Mouse (Mus musculus) forebrain, embryonic 15.5 days (tissue): ENCODE results near the gene Zp2. TPM values are rescaled to one million over a fixed set of nuclear protein-coding genes. Genes with fewer than 3 reads are reported as not detected.

Experiments used
- ATAC-seq: fragments of 200-750 bp; cut with Nextera tagmentation; replicated peaks from 2 replicates; pipeline ENCODE4 v1.8.0; 2017; ENCODE audit warnings: mild to moderate bottlenecking, moderate TSS enrichment, moderate library complexity
- H3K27ac ChIP-seq: fragments of 300-500 bp; sonication (generic); replicated peaks from 2 replicates; pipeline ENCODE4 v1.5.1; 2015; ENCODE audit warnings: mild to moderate bottlenecking, inconsistent platforms
- H3K27me3 ChIP-seq: fragments of 300-500 bp; sonication (generic); 2 replicates; pipeline ENCODE4 v1.6.1; 2015; ENCODE audit warnings: inconsistent platforms
- H3K36me3 ChIP-seq: fragments of 300-500 bp; sonication (generic); 2 replicates; pipeline ENCODE4 v1.6.1; 2015; ENCODE audit warnings: mild to moderate bottlenecking, inconsistent platforms
- H3K4me1 ChIP-seq: fragments of 300-500 bp; sonication (generic); 2 replicates; pipeline ENCODE4 v1.6.1; 2015; ENCODE audit warnings: inconsistent platforms
- H3K4me2 ChIP-seq: fragments of 300-500 bp; sonication (generic); replicated peaks from 2 replicates; pipeline ENCODE4 v1.6.1; 2015; ENCODE audit warnings: mild to moderate bottlenecking, inconsistent platforms
- H3K4me3 ChIP-seq: fragments of 300-500 bp; sonication (generic); 2 replicates; pipeline ENCODE4 v1.5.1; 2015; ENCODE audit warnings: mild to moderate bottlenecking, inconsistent platforms
- H3K9ac ChIP-seq: fragments of 300-500 bp; sonication (generic); replicated peaks from 2 replicates; pipeline ENCODE4 v1.6.1; 2015; ENCODE audit warnings: mild to moderate bottlenecking, inconsistent platforms
- H3K9me3 ChIP-seq: fragments of 300-500 bp; sonication (generic); 2 replicates; pipeline ENCODE4 v1.6.1; 2016; ENCODE audit warnings: inconsistent platforms
- WGBS: fragments of 180-500 bp; shearing (Covaris S2); methylation state at CpG from one replicate; pipeline ENCODE4 v1.1.7; 2015; ENCODE audit warnings: mixed read lengths; 5-methylcytosine and 5-hydroxymethylcytosine counted together
- polyA plus RNA-seq: library from polyadenylated mRNA; unstranded; fragments of >200 nt; fragmentation: Nextera tagmentation; extraction: Ambion mirVana; gene quantifications from 2 replicates; pipeline ENCODE4 v1.2.1, GENCODE M21; 2015

The Zp2 gene
- polyA plus RNA-seq, 1 experiment from 2014 or later = not detected

- Histone ChIP-seq H3K27ac (no peak overlapping the region), H3K27me3 (0 out of 2 replicates have a peak, but pooled peaks cover 2% of the 10 kb centered on the region), H3K9ac (no peak overlapping the region), H3K4me2 (no peak overlapping the region), H3K9me3 (no peaks in the 10 kb centered on the region), H3K4me3 (no peak overlapping the region), H3K36me3 (no peaks in the 10 kb centered on the region), H3K4me1 (peaks cover 5% of the 10 kb centered on the region; the same call in 1 of the 2 replicates)
- WGBS = 84% methylated on average over 11 of the region's 11 CpGs
- ATAC-seq = no peak
Measured at GRCm38 (mm10) chr7:120174723-120175504, 29.8 kb upstream of the Zp2 start.

- ATAC-seq = no peak
- Histone ChIP-seq H3K4me1 (no peaks in the 10 kb centered on the region), H3K9ac (no peak within 1 kb of the TSS), H3K4me2 (no peak within 1 kb of the TSS), H3K4me3 (no peak within 1 kb of the TSS), H3K9me3 (no peaks in the 10 kb centered on the region), H3K27ac (no peak within 1 kb of the TSS), H3K27me3 (0 out of 2 replicates have a peak, but pooled peaks cover 2% of the 10 kb centered on the region), H3K36me3 (no peaks in the 10 kb centered on the region)
- WGBS = 89% methylated on average over 10 of the region's 10 CpGs
Measured at GRCm38 (mm10) chr7:120173603-120174244, 28.6 kb upstream of the Zp2 start, which contains the start of gene Anks4b. Gene Anks4b (plus strand): TSS chr7:120173858.

GRCm38 (mm10) chr7:120172188-120172700 lies 27.2 kb upstream of the Zp2 start:
- Histone ChIP-seq H3K4me3 (no peak overlapping the region), H3K4me2 (no peak overlapping the region), H3K4me1 (no peaks in the 10 kb centered on the region), H3K27me3 (0 out of 2 replicates have a peak, but pooled peaks cover 2% of the 10 kb centered on the region), H3K27ac (no peak overlapping the region), H3K36me3 (no peaks in the 10 kb centered on the region), H3K9ac (no peak overlapping the region), H3K9me3 (no peaks in the 10 kb centered on the region)
- 89% methylated on average over 1 of the region's 1 CpGs for WGBS
- ATAC-seq = no peak

GRCm38 (mm10) chr7:120163581-120164251 lies 18.6 kb upstream of the Zp2 start:
- no peak overlapping the region for H3K27ac ChIP-seq
- H3K4me1 ChIP-seq = no peaks in the 10 kb centered on the region
- no peak overlapping the region for H3K4me3 ChIP-seq
- no peak overlapping the region for H3K4me2 ChIP-seq
- 93% methylated on average over 11 of the region's 11 CpGs for WGBS
- no peaks in the 10 kb centered on the region for H3K36me3 ChIP-seq
- ATAC-seq = no peak
- peaks cover 35% of the 10 kb centered on the region for H3K27me3 ChIP-seq
- H3K9ac ChIP-seq = no peak overlapping the region
- no peaks in the 10 kb centered on the region for H3K9me3 ChIP-seq

GRCm38 (mm10) chr7:120158121-120158613 lies 13.1 kb upstream of the Zp2 start:
- 4% methylated on average over 4 of the region's 4 CpGs for WGBS
- H3K27ac ChIP-seq = peak overlapping the region; percentile 84

GRCm38 (mm10) chr7:120157575-120158061 lies 12.5 kb upstream of the Zp2 start:
- H3K27me3 ChIP-seq = peaks cover 34% of the 10 kb centered on the region
- ATAC-seq = peak; percentile 67
- peak overlapping the region; percentile 84 for H3K27ac ChIP-seq
- H3K36me3 ChIP-seq = no peaks in the 10 kb centered on the region
- H3K4me2 ChIP-seq = no peak overlapping the region
- H3K9ac ChIP-seq = no peak overlapping the region
- 1% methylated on average over 5 of the region's 5 CpGs for WGBS
- H3K4me1 ChIP-seq = peaks cover 23% of the 10 kb centered on the region
- H3K9me3 ChIP-seq = no peaks in the 10 kb centered on the region
- no peak overlapping the region for H3K4me3 ChIP-seq

More at GRCm38 (mm10) chr7:120158121-120158613, 13.1 kb upstream of the Zp2 start:
- Histone ChIP-seq H3K4me3 (no peak overlapping the region), H3K4me1 (peaks cover 23% of the 10 kb centered on the region), H3K4me2 (no peak overlapping the region), H3K9ac (no peak overlapping the region), H3K27me3 (peaks cover 34% of the 10 kb centered on the region), H3K36me3 (no peaks in the 10 kb centered on the region), H3K9me3 (no peaks in the 10 kb centered on the region)
- peak; percentile 49 for ATAC-seq

GRCm38 (mm10) chr7:120156841-120157409 lies 11.8 kb upstream of the Zp2 start:
- Histone ChIP-seq H3K36me3 (no peaks in the 10 kb centered on the region), H3K4me1 (peaks cover 23% of the 10 kb centered on the region), H3K9me3 (no peaks in the 10 kb centered on the region), H3K27ac (peak overlapping the region; percentile 84), H3K4me2 (no peak overlapping the region), H3K27me3 (peaks cover 31% of the 10 kb centered on the region), H3K4me3 (no peak overlapping the region), H3K9ac (no peak overlapping the region)
- ATAC-seq = peak; percentile 90
- WGBS = 1% methylated on average over 2 of the region's 2 CpGs

GRCm38 (mm10) chr7:120150898-120151297 lies 5.8 kb upstream of the Zp2 start:
- Histone ChIP-seq H3K4me3 (no peak overlapping the region), H3K27me3 (peaks cover 14% of the 10 kb centered on the region; the same call in 1 of the 2 replicates), H3K4me2 (no peak overlapping the region), H3K4me1 (no peaks in the 10 kb centered on the region), H3K27ac (no peak overlapping the region), H3K9ac (no peak overlapping the region), H3K9me3 (no peaks in the 10 kb centered on the region), H3K36me3 (no peaks in the 10 kb centered on the region)
- no peak for ATAC-seq
- WGBS = 86% methylated on average over 2 of the region's 2 CpGs

- no peak overlapping the region for H3K27ac ChIP-seq
- no peaks in the 10 kb centered on the region for H3K4me1 ChIP-seq
- no peak overlapping the region for H3K4me3 ChIP-seq
- no peaks in the 10 kb centered on the region for H3K36me3 ChIP-seq
- 18% methylated on average over 3 of the region's 3 CpGs for WGBS
- ATAC-seq = no peak
- H3K27me3 ChIP-seq = peaks cover 10% of the 10 kb centered on the region; the same call in 1 of the 2 replicates
- H3K9me3 ChIP-seq = no peaks in the 10 kb centered on the region
- H3K4me2 ChIP-seq = no peak overlapping the region
- no peak overlapping the region for H3K9ac ChIP-seq
Measured at GRCm38 (mm10) chr7:120150257-120150656, 5.2 kb upstream of the Zp2 start.

- Histone ChIP-seq H3K4me1 (no peaks in the 10 kb centered on the region), H3K4me2 (no peak overlapping the region)
- WGBS = 83% methylated on average over 1 of the region's 1 CpGs
Measured at GRCm38 (mm10) chr7:120142743-120143142, 2.3 kb downstream of the Zp2 start.

GRCm38 (mm10) chr7:120128951-120129350 lies 16.1 kb downstream of the Zp2 start:
- WGBS = 48% methylated on average over 4 of the region's 4 CpGs
- ATAC-seq = no peak

More at GRCm38 (mm10) chr7:120142743-120143142, 2.3 kb downstream of the Zp2 start:
- Histone ChIP-seq H3K4me3 (no peak overlapping the region), H3K9me3 (no peaks in the 10 kb centered on the region), H3K36me3 (no peaks in the 10 kb centered on the region), H3K27ac (no peak overlapping the region), H3K27me3 (no peaks in the 10 kb centered on the region), H3K9ac (no peak overlapping the region)
- ATAC-seq = no peak

More at GRCm38 (mm10) chr7:120128951-120129350, 16.1 kb downstream of the Zp2 start:
- H3K4me3 ChIP-seq = no peak overlapping the region
- H3K36me3 ChIP-seq = no peaks in the 10 kb centered on the region
- H3K9ac ChIP-seq = no peak overlapping the region
- no peak overlapping the region for H3K4me2 ChIP-seq
- H3K9me3 ChIP-seq = no peaks in the 10 kb centered on the region
- no peak overlapping the region for H3K27ac ChIP-seq
- H3K4me1 ChIP-seq = peaks cover 3% of the 10 kb centered on the region; the same call in 1 of the 2 replicates
- no peaks in the 10 kb centered on the region for H3K27me3 ChIP-seq
